Comparison of ENCODE assay signal across 10 mouse cellular contexts in genomic region chr3:79145407-79146055, GRCm38 (mm10).
DNase-seq lines count a peak whose midpoint lies in the region; ATAC-seq and TF ChIP-seq lines count a peak whose summit lies in the region.
"Had no signal": no experiment of that assay in that cellular context is flagged by ENCODE, and none has a peak within 500 bp of the region (broad histone marks: within the 10 kb centered on the region; RNA-seq: fewer than 3 reads in every experiment).

No protein-coding gene starts in this region.

- no peak for TF ChIP-seq POLR2A in heart, adult 2 months (IDR thresholded peaks at IDR 0.05; ENCODE audit: insufficient read depth, low read depth, low read length)

- H3K9me3 ChIP-seq in hindbrain, embryonic 16.5 days (ENCODE audit: control insufficient read depth, low read length) = no peaks in the 10 kb centered on the region
- H3K9me3 ChIP-seq in stomach, embryonic 14.5 days (ENCODE audit: control insufficient read depth, low read depth, low read length) = no peaks in the 10 kb centered on the region
- H3K9me3 ChIP-seq: megakaryocyte, embryonic 14.5 days had no signal

- peaks cover 8% of the 10 kb centered on the region for H3K79me2 ChIP-seq in heart, adult 2 months (replicated peaks; ENCODE audit: control insufficient read depth, insufficient read depth, low read length)

- H3K36me3 ChIP-seq in heart, adult 2 months (ENCODE audit: control insufficient read depth, insufficient read depth, low read length) = peaks cover 29% of the 10 kb centered on the region
- no peaks in the 10 kb centered on the region for H3K36me3 ChIP-seq in hindbrain, embryonic 16.5 days (ENCODE audit: control insufficient read depth, insufficient read depth, low read length)
- no peaks in the 10 kb centered on the region for H3K36me3 ChIP-seq in stomach, embryonic 14.5 days (ENCODE audit: control insufficient read depth, insufficient read depth, low read length)

- H3K27me3 ChIP-seq in heart, adult 2 months (ENCODE audit: control insufficient read depth, insufficient read depth, low read length) = no peaks in the 10 kb centered on the region
- no peaks in the 10 kb centered on the region for H3K27me3 ChIP-seq in hindbrain, embryonic 16.5 days (replicated peaks; ENCODE audit: control insufficient read depth, insufficient read depth, low read length)
- H3K27me3 ChIP-seq in stomach, embryonic 14.5 days (ENCODE audit: control insufficient read depth, insufficient read depth, low read length) = no peaks in the 10 kb centered on the region
- H3K27me3 ChIP-seq: CH12.LX; megakaryocyte, embryonic 14.5 days had no signal

- WGBS in heart, adult 2 months = 21% methylated on average over 10 of the region's 10 CpGs
- WGBS in hindbrain, embryonic 16.5 days = 8% methylated on average over 10 of the region's 10 CpGs
- 31% methylated on average over 10 of the region's 10 CpGs for WGBS in stomach, embryonic 14.5 days

- H3K27ac ChIP-seq in heart, adult 2 months = peak overlapping the region; percentile 70
- peak overlapping the region; percentile 92 for H3K27ac ChIP-seq in hindbrain, embryonic 16.5 days (ENCODE audit: low read depth, low read length)
- peak overlapping the region; percentile 44; the same call in 1 of the 2 replicates for H3K27ac ChIP-seq in stomach, embryonic 14.5 days (ENCODE audit: low read length)

- no peak overlapping the region for H3K4me3 ChIP-seq in heart, adult 2 months
- H3K4me3 ChIP-seq in hindbrain, embryonic 16.5 days (ENCODE audit: low read length) = peak overlapping the region; percentile 47
- H3K4me3 ChIP-seq in stomach, embryonic 14.5 days (ENCODE audit: low read depth, low read length) = no peak overlapping the region
- H3K4me3 ChIP-seq: megakaryocyte, embryonic 14.5 days had no signal

- no peak for DNase-seq in heart, adult 2 months
- no peak for DNase-seq in heart, adult 8-10 months (ENCODE audit: low spot score)
- peak; percentile 33 for DNase-seq in right cerebral cortex, postnatal 4 days
- no peak for DNase-seq in right cerebral cortex, postnatal 36 days (ENCODE audit: low spot score in 2 of 2)
- DNase-seq in layer of hippocampus, postnatal 25 days (ENCODE audit: extremely low spot score in 1 of 2, low spot score in 1 of 2) = no peak
- no peak for DNase-seq in gastrocnemius, postnatal 14 days

- peaks cover 19% of the 10 kb centered on the region for H3K4me1 ChIP-seq in heart, adult 2 months (ENCODE audit: control insufficient read depth, insufficient read depth, low read length)
- peaks cover 21% of the 10 kb centered on the region for H3K4me1 ChIP-seq in hindbrain, embryonic 16.5 days (ENCODE audit: control insufficient read depth, insufficient read depth, low read depth, low read length)
- H3K4me1 ChIP-seq in stomach, embryonic 14.5 days (ENCODE audit: control insufficient read depth, insufficient read depth, low read length) = peaks cover 16% of the 10 kb centered on the region; the same call in 1 of the 2 replicates

- H3K9ac ChIP-seq in heart, adult 2 months (ENCODE audit: low read depth, low read length) = no peak overlapping the region
- H3K9ac ChIP-seq in hindbrain, embryonic 16.5 days (ENCODE audit: low read depth, low read length) = peak overlapping the region; percentile 69
- no peak overlapping the region for H3K9ac ChIP-seq in stomach, embryonic 14.5 days (replicated peaks; ENCODE audit: low read depth, low read length)

- peak overlapping the region; percentile 48 for H3K4me2 ChIP-seq in hindbrain, embryonic 16.5 days (ENCODE audit: low read length)
- H3K4me2 ChIP-seq in stomach, embryonic 14.5 days (replicated peaks; ENCODE audit: low read depth, low read length) = peak overlapping the region; percentile 18; the same call in 1 of the 2 replicates

- peak; percentile 82 for ATAC-seq in hindbrain, embryonic 16.5 days
- ATAC-seq in stomach, embryonic 14.5 days (ENCODE audit: insufficient number of reproducible peaks, insufficient read depth, low FRiP score, low read depth) = 0 out of 2 replicates have a peak, but pooled peaks have one; percentile 14

- no peak for TF ChIP-seq EP300 in heart, adult 2 months (IDR thresholded peaks at IDR 0.05; ENCODE audit: insufficient read depth, low read depth, low read length)

- no peak for TF ChIP-seq CTCF in heart, adult 2 months (IDR thresholded peaks at IDR 0.05)

- intact Hi-C loops in heart, adult 2 months (cut with DNase I) = loop anchor here (2.0 to 5.0 kb wide), 3 partner anchors 13 to 37 kb away; no protein-coding TSS in a partner anchor
- intact Hi-C loops in gastrocnemius, postnatal 14 days (cut with DNase I; ENCODE audit: low total_unique reads) = loop anchor here (10.0 kb wide), 1 partner anchor 49 kb away; no protein-coding TSS in a partner anchor
